Mouse (Mus musculus): ENCODE data around the gene Slc16a13. TPM values are rescaled to one million over a fixed set of nuclear protein-coding genes. Genes with fewer than 3 reads are reported as not detected.

The Slc16a13 gene
- polyA plus RNA-seq, 1 experiment, result 2.7 TPM

- Histone ChIP-seq H3K4me1 (ENCODE audit: control insufficient read depth, insufficient read depth, low read length) (peaks cover 8% of the 10 kb centered on the region), H3K4me3 (ENCODE audit: insufficient read depth, low read length) (no peak overlapping the region), H3K27ac (ENCODE audit: insufficient read depth, low read length) (no peak overlapping the region)
- TF ChIP-seq POLR2A (IDR thresholded peaks at IDR 0.05; ENCODE audit: low read depth, low read length) (no peak), CTCF (IDR thresholded peaks at IDR 0.05; ENCODE audit: borderline replicate concordance, insufficient read depth, low read length) (peak; percentile 94)
Measured at GRCm38 (mm10) chr11:70201691-70202090, 19.2 kb downstream of the Slc16a13 start.

- Histone ChIP-seq H3K27ac (ENCODE audit: insufficient read depth, low read length) (no peak overlapping the region), H3K4me3 (ENCODE audit: insufficient read depth, low read length) (no peak overlapping the region), H3K4me1 (ENCODE audit: control insufficient read depth, insufficient read depth, low read length) (peaks cover 8% of the 10 kb centered on the region)
- TF ChIP-seq CTCF (IDR thresholded peaks at IDR 0.05; ENCODE audit: borderline replicate concordance, insufficient read depth, low read length), result no peak
- TF ChIP-seq POLR2A (IDR thresholded peaks at IDR 0.05; ENCODE audit: low read depth, low read length), result no peak
Measured at GRCm38 (mm10) chr11:70200036-70200608, 20.7 kb downstream of the Slc16a13 start.

GRCm38 (mm10) chr11:70199107-70199506 lies 21.8 kb downstream of the Slc16a13 start:
- H3K4me3 ChIP-seq (ENCODE audit: insufficient read depth, low read length), result no peak overlapping the region
- TF ChIP-seq CTCF (IDR thresholded peaks at IDR 0.05; ENCODE audit: borderline replicate concordance, insufficient read depth, low read length), result no peak
- no peak for TF ChIP-seq POLR2A (IDR thresholded peaks at IDR 0.05; ENCODE audit: low read depth, low read length)
- H3K4me1 ChIP-seq (ENCODE audit: control insufficient read depth, insufficient read depth, low read length), result peaks cover 11% of the 10 kb centered on the region
- H3K27ac ChIP-seq (ENCODE audit: insufficient read depth, low read length), result peak overlapping the region; percentile 74; the same call in 1 of the 2 replicates

- H3K4me1 ChIP-seq (ENCODE audit: control insufficient read depth, insufficient read depth, low read length), result peaks cover 18% of the 10 kb centered on the region
- no peak overlapping the region for H3K4me3 ChIP-seq (ENCODE audit: insufficient read depth, low read length)
- H3K27ac ChIP-seq (ENCODE audit: insufficient read depth, low read length), result peak overlapping the region; percentile 98; the same call in 1 of the 2 replicates
- TF ChIP-seq CTCF (IDR thresholded peaks at IDR 0.05; ENCODE audit: borderline replicate concordance, insufficient read depth, low read length) (no peak), POLR2A (IDR thresholded peaks at IDR 0.05; ENCODE audit: low read depth, low read length) (no peak)
Measured at GRCm38 (mm10) chr11:70198332-70198731, 22.5 kb downstream of the Slc16a13 start.

- H3K27ac ChIP-seq (ENCODE audit: insufficient read depth, low read length), result peak overlapping the region; percentile 95
- TF ChIP-seq CTCF (IDR thresholded peaks at IDR 0.05; ENCODE audit: borderline replicate concordance, insufficient read depth, low read length) (no peak), POLR2A (IDR thresholded peaks at IDR 0.05; ENCODE audit: low read depth, low read length) (no peak)
- no peak overlapping the region for H3K4me3 ChIP-seq (ENCODE audit: insufficient read depth, low read length)
- H3K4me1 ChIP-seq (ENCODE audit: control insufficient read depth, insufficient read depth, low read length), result peaks cover 32% of the 10 kb centered on the region
Measured at GRCm38 (mm10) chr11:70193354-70194285, 27.2 kb downstream of the Slc16a13 start.

GRCm38 (mm10) chr11:70192157-70192556 lies 28.7 kb downstream of the Slc16a13 start:
- H3K4me1 ChIP-seq (ENCODE audit: control insufficient read depth, insufficient read depth, low read length), result peaks cover 28% of the 10 kb centered on the region
- TF ChIP-seq POLR2A (IDR thresholded peaks at IDR 0.05; ENCODE audit: low read depth, low read length) (no peak), CTCF (IDR thresholded peaks at IDR 0.05; ENCODE audit: borderline replicate concordance, insufficient read depth, low read length) (no peak)

GRCm38 (mm10) chr11:70191188-70191587 lies 29.7 kb downstream of the Slc16a13 start:
- Histone ChIP-seq H3K4me1 (ENCODE audit: control insufficient read depth, insufficient read depth, low read length) (peaks cover 28% of the 10 kb centered on the region), H3K4me3 (ENCODE audit: insufficient read depth, low read length) (no peak overlapping the region), H3K27ac (ENCODE audit: insufficient read depth, low read length) (peak overlapping the region; percentile 91)
- no peak for TF ChIP-seq CTCF (IDR thresholded peaks at IDR 0.05; ENCODE audit: borderline replicate concordance, insufficient read depth, low read length)
- TF ChIP-seq POLR2A (IDR thresholded peaks at IDR 0.05; ENCODE audit: low read depth, low read length), result no peak

More at GRCm38 (mm10) chr11:70192157-70192556, 28.7 kb downstream of the Slc16a13 start:
- Histone ChIP-seq H3K4me3 (ENCODE audit: insufficient read depth, low read length) (no peak overlapping the region), H3K27ac (ENCODE audit: insufficient read depth, low read length) (peak overlapping the region; percentile 91)

- Histone ChIP-seq H3K27ac (ENCODE audit: insufficient read depth, low read length) (peak overlapping the region; percentile 68), H3K4me3 (ENCODE audit: insufficient read depth, low read length) (no peak overlapping the region), H3K4me1 (ENCODE audit: control insufficient read depth, insufficient read depth, low read length) (peaks cover 28% of the 10 kb centered on the region)
- no peak for TF ChIP-seq CTCF (IDR thresholded peaks at IDR 0.05; ENCODE audit: borderline replicate concordance, insufficient read depth, low read length)
- TF ChIP-seq POLR2A (IDR thresholded peaks at IDR 0.05; ENCODE audit: low read depth, low read length), result no peak
Measured at GRCm38 (mm10) chr11:70189319-70190134, 31.3 kb downstream of the Slc16a13 start.

- no peak overlapping the region for H3K4me3 ChIP-seq (ENCODE audit: insufficient read depth, low read length)
- H3K4me1 ChIP-seq (ENCODE audit: control insufficient read depth, insufficient read depth, low read length), result 0 out of 2 replicates have a peak, but pooled peaks cover 3% of the 10 kb centered on the region
- no peak for TF ChIP-seq POLR2A (IDR thresholded peaks at IDR 0.05; ENCODE audit: low read depth, low read length)
- TF ChIP-seq CTCF (IDR thresholded peaks at IDR 0.05; ENCODE audit: borderline replicate concordance, insufficient read depth, low read length), result no peak
- no peak overlapping the region for H3K27ac ChIP-seq (ENCODE audit: insufficient read depth, low read length)
Measured at GRCm38 (mm10) chr11:70185120-70185519, 35.7 kb downstream of the Slc16a13 start.

All from embryonic fibroblast, embryonic 13.5 days (primary cell).